Mouse (Mus musculus): ENCODE measurements around the gene Flcn.

GRCm38 (mm10) chr11:59770753-59771152, 39.1 kb downstream of the Flcn start:
- TF ChIP-seq CTCF (IDR thresholded peaks at IDR 0.05; ENCODE audit: extremely low read depth, insufficient read depth, insufficient read length, insufficient replicate concordance) (no peak), POLR2A (IDR thresholded peaks at IDR 0.05; ENCODE audit: low read depth, low read length) (no peak)
